Mouse (Mus musculus) limb, embryonic 14.5 days (tissue): ENCODE data around the gene Hnrnph2. TPM values are rescaled to one million over a fixed set of nuclear protein-coding genes. Genes with fewer than 3 reads are reported as not detected.

ENCODE experiments used
- ATAC-seq: fragments of 200-750 bp; cut with Nextera tagmentation; 2 replicates; pipeline ENCODE4 v1.8.0; 2017; ENCODE audit warnings: low read depth, moderate number of reproducible peaks, moderate TSS enrichment; ENCODE audit not compliant: low FRiP score
- DNase-seq: peaks from one replicate; pipeline ENCODE4 v3.0.0-alpha.2; 2015; ENCODE audit warnings: low spot score
- H3K27ac ChIP-seq: fragments of 300-500 bp; sonication (generic); replicated peaks from 2 replicates; pipeline ENCODE4 v1.5.1; 2014; ENCODE audit warnings: low read depth, mild to moderate bottlenecking, low read length, moderate library complexity, mixed read lengths
- H3K27me3 ChIP-seq: fragments of 300-500 bp; sonication (generic); 2 replicates; pipeline ENCODE4 v1.6.1; 2014; ENCODE audit warnings: low read length, mixed read lengths; ENCODE audit not compliant: control insufficient read depth, insufficient read depth
- H3K36me3 ChIP-seq: fragments of 300-500 bp; sonication (generic); 2 replicates; pipeline ENCODE4 v1.6.1; 2014; ENCODE audit warnings: mild to moderate bottlenecking, low read length, moderate library complexity, mixed read lengths; ENCODE audit not compliant: control insufficient read depth, insufficient read depth
- H3K4me1 ChIP-seq: fragments of 300-500 bp; sonication (generic); 2 replicates; pipeline ENCODE4 v1.6.1; 2014; ENCODE audit warnings: antibody characterized with exemption, low read length, mixed read lengths; ENCODE audit not compliant: control insufficient read depth, insufficient read depth
- H3K4me2 ChIP-seq: fragments of 300-500 bp; sonication (generic); replicated peaks from 2 replicates; pipeline ENCODE4 v1.6.1; 2014; ENCODE audit warnings: low read depth, mild to moderate bottlenecking, low read length, moderate library complexity; ENCODE audit not compliant: severe bottlenecking
- H3K4me3 ChIP-seq: fragments of 300-500 bp; sonication (generic); replicated peaks from 2 replicates; pipeline ENCODE4 v1.5.1; 2014; ENCODE audit warnings: low read length
- H3K9ac ChIP-seq: fragments of 300-500 bp; sonication (generic); 2 replicates; pipeline ENCODE4 v1.6.1; 2014; ENCODE audit warnings: mild to moderate bottlenecking, low read depth, low read length, moderate library complexity; ENCODE audit not compliant: severe bottlenecking
- H3K9me3 ChIP-seq: fragments of 300-500 bp; sonication (generic); 2 replicates; pipeline ENCODE4 v1.6.1; 2016; ENCODE audit warnings: low read length; ENCODE audit not compliant: control insufficient read depth
- POLR2A ChIP-seq: fragments of 200-500 bp; IDR thresholded peaks from 2 replicates; pipeline ENCODE4 v1.8.0; 2012; ENCODE audit warnings: inconsistent platforms, mild to moderate bottlenecking, moderate library complexity, borderline replicate concordance; ENCODE audit not compliant: insufficient read depth, insufficient read length; ENCODE audit errors: extremely low read depth
- WGBS: fragments of 180-500 bp; shearing (Covaris S2); extraction: QIAGEN DNeasy Blood & Tissue Kit; methylation state at CpG from one replicate; pipeline ENCODE4 v1.1.7; 2014; 5-methylcytosine and 5-hydroxymethylcytosine counted together
- polyA plus RNA-seq, 2 experiments: library from polyadenylated mRNA; depleted of rRNA in 1 of 2; stranded (reverse) in 1 of 2; unstranded in 1 of 2; fragments of >200 nt; fragmentation: Nextera tagmentation in 1 of 2; extraction: Ambion mirVana in 1 of 2; gene quantifications; 2 replicates each; pipeline versions ENCODE4 v1.2.1 to v1.2.3; 2012 to 2014

Hnrnph2 gene
- polyA plus RNA-seq, 2 experiments: 87.2 to 91.5 TPM

DNA sequence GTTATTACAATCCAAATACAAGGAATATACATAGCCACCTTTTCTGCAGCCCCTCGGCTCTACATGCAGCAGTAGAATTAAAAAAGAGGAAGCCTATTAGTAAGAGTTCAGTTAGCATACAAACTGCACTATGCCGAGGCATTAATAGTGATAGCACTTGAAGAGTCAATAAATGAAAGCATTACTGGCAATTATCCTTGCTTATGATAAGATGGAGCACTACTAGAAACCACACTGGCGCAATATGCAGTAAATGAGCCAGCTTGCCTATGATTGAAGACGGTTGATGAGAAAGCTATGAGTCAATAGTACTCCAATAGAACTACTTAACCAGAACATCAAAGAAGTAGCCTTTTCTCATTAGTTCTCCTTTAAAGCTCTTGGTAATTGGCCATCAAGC is 23.1 kb upstream of the Hnrnph2 start:
- ATAC-seq: no peak
- Histone ChIP-seq H3K27ac (no peak overlapping the region), H3K4me3 (no peak overlapping the region), H3K4me2 (no peak overlapping the region), H3K9me3 (no peaks in the 10 kb centered on the region), H3K9ac (no peak overlapping the region), H3K4me1 (no peaks in the 10 kb centered on the region), H3K27me3 (no peaks in the 10 kb centered on the region), H3K36me3 (no peaks in the 10 kb centered on the region)
- no peak for TF ChIP-seq POLR2A
- no peak for DNase-seq
- WGBS: 86% methylated on average over 4 of the region's 4 CpGs

GRCm38 (mm10) chrX:134580528-134581305 is 20.3 kb upstream of the Hnrnph2 start:
- ATAC-seq (no peak), DNase-seq (no peak)
- no peaks in the 10 kb centered on the region for H3K27me3 ChIP-seq
- H3K4me2 ChIP-seq: no peak overlapping the region
- H3K36me3 ChIP-seq: no peaks in the 10 kb centered on the region
- no peaks in the 10 kb centered on the region for H3K4me1 ChIP-seq
- H3K27ac ChIP-seq: no peak overlapping the region
- no peak overlapping the region for H3K4me3 ChIP-seq
- H3K9ac ChIP-seq: no peak overlapping the region
- 84% methylated on average over 14 of the region's 14 CpGs for WGBS
- no peak for TF ChIP-seq POLR2A
- H3K9me3 ChIP-seq: no peaks in the 10 kb centered on the region

DNA sequence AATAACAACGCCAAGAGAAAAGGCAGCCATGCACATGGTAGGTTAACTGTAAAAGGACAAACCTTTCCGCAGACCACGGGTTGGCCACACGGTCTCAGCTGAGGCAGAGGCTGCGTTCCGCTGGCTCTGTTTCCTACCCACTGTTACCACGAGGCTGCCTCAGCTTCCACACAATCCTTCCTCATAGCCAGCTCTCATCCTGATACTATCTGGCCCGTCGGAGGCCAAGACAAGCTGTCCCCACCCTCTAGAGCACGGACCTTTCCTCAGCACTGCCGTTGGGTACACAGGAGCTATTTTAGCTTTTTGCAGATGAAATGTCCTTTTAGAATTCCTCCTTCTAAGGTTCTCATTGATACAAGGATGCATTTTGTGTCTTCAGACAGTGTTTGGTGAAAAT is 18.7 kb upstream of the Hnrnph2 start:
- no peaks in the 10 kb centered on the region for H3K9me3 ChIP-seq
- no peak overlapping the region for H3K9ac ChIP-seq
- DNase-seq (no peak), ATAC-seq (no peak)
- H3K4me1 ChIP-seq: no peaks in the 10 kb centered on the region
- TF ChIP-seq POLR2A: no peak
- H3K27me3 ChIP-seq: no peaks in the 10 kb centered on the region
- H3K4me2 ChIP-seq: no peak overlapping the region
- H3K27ac ChIP-seq: no peak overlapping the region
- H3K36me3 ChIP-seq: 0 out of 2 replicates have a peak, but pooled peaks cover 3% of the 10 kb centered on the region
- H3K4me3 ChIP-seq: no peak overlapping the region
- 72% methylated on average over 6 of the region's 11 CpGs for WGBS

GRCm38 (mm10) chrX:134582888-134583669 is 17.9 kb upstream of the Hnrnph2 start, which contains the start of gene Btk:
Btk (minus strand) TSS chrX:134583570.
- H3K36me3 ChIP-seq: 0 out of 2 replicates have a peak, but pooled peaks cover 4% of the 10 kb centered on the region
- no peak for TF ChIP-seq POLR2A
- no peaks in the 10 kb centered on the region for H3K9me3 ChIP-seq
- no peak within 1 kb of the TSS for H3K27ac ChIP-seq
- no peak within 1 kb of the TSS for H3K9ac ChIP-seq
- no peak within 1 kb of the TSS for H3K4me3 ChIP-seq
- H3K4me1 ChIP-seq: no peaks in the 10 kb centered on the region
- WGBS: 78% methylated on average over 11 of the region's 11 CpGs
- ATAC-seq (no peak), DNase-seq (no peak)
- no peaks in the 10 kb centered on the region for H3K27me3 ChIP-seq
- no peak within 1 kb of the TSS for H3K4me2 ChIP-seq

- H3K9me3 ChIP-seq: no peaks in the 10 kb centered on the region
- 19% methylated on average over 45 of the region's 45 CpGs for WGBS
- peaks cover 9% of the 10 kb centered on the region; the same call in 1 of the 2 replicates for H3K36me3 ChIP-seq
- DNase-seq: peak; percentile 95
- TF ChIP-seq POLR2A: peak; percentile 93; the same call in 1 of the 2 replicates
- H3K4me1 ChIP-seq: no peaks in the 10 kb centered on the region
- peak; percentile 97 for ATAC-seq
- H3K4me3 ChIP-seq: peak within 1 kb of the TSS; percentile 48
- H3K9ac ChIP-seq: peak within 1 kb of the TSS; percentile 70
- peak within 1 kb of the TSS; percentile 58 for H3K4me2 ChIP-seq
- no peaks in the 10 kb centered on the region for H3K27me3 ChIP-seq
- peak within 1 kb of the TSS; percentile 86 for H3K27ac ChIP-seq
These were observed 15.6 kb upstream of the Hnrnph2 start, which contains the start of gene Rpl36a for GRCm38 (mm10) chrX:134585103-134586002. Rpl36a (plus strand) TSS chrX:134585654.
